Comparison of ENCODE assay signal across 8 mouse cellular contexts in the genomic region with DNA sequence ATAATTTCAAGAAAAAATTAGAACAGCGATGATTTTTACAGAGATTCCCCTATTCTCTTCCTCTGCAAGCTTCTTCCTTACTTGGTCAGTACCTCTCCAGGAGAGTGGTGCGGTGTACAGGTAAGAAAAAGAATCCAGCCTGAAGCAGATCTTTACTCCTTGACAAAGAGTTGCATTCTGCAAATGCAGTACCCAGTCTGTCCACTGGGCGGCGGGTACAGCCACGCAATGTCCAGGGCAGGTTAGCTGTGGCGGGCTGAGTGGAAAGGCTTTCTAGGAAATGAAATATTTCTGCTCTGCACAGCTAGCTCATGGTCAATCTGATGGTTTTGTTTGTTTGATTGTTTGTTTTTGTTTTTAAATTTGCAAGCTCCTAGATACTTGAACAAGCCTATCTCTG.
DNase-seq lines count a peak whose midpoint lies in the region; ATAC-seq lines count a peak whose summit lies in the region.

No protein-coding gene starts in this region.

- peak; percentile 73 for ATAC-seq in megakaryocyte, adult 5-6 weeks (ENCODE audit: poor library complexity, severe bottlenecking)

- DNase-seq in CD8-positive naive resting alpha-beta T cell, adult 2 months (ENCODE audit: low read depth in 2 of 2, low spot score in 2 of 2) = peak; percentile 18 to 47
- DNase-seq in adrenal gland, adult 2 months = peak; percentile 63
- DNase-seq in embryo, embryonic 9.5 days (ENCODE audit: extremely low spot score) = peak; percentile 77
- peak; percentile 67 for DNase-seq in heart, adult 8-10 months (ENCODE audit: low spot score)
- peak; percentile 87 to 90 for DNase-seq in layer of hippocampus, postnatal 10 days (ENCODE audit: low spot score in 2 of 2)
- peak; percentile 77 for DNase-seq in right cerebral cortex, postnatal 25 days
- peak; percentile 64 to 91 for DNase-seq in urinary bladder, postnatal 4 days (ENCODE audit: low spot score in 2 of 2)

Comparison
In these comparisons a context has a peak if more than half of its experiments do, and no peak if none do; other contexts are left out.
1. Peak in every context shown above with its lines: DNase-seq and ATAC-seq.
2. DNase-seq: peak in every context shown above with its lines; median percentile 88 in layer of hippocampus, postnatal 10 days; 78 in urinary bladder, postnatal 4 days; 77 in embryo, embryonic 9.5 days; 77 in right cerebral cortex, postnatal 25 days; 67 in heart, adult 8-10 months; 63 in adrenal gland, adult 2 months; 32 in CD8-positive naive resting alpha-beta T cell, adult 2 months.